Mouse (Mus musculus) ZHBTc4 (cell line): ENCODE measurements around the gene Nucb1.
"Not testable (repeated sequence)": the region's sequence is repeated elsewhere in the genome, so short reads cannot be mapped to it uniquely, and the experiment has no call there.

Experiments used
- DNase-seq: peaks from one replicate; pipeline ENCODE4 v3.0.0-alpha.2; 2011; ENCODE audit warnings: low read depth, low spot score

Gene Nucb1

GRCm38 (mm10) chr7:45524841-45525621, 14.8 kb upstream of the Nucb1 start:
- peak; percentile 64 for DNase-seq

GRCm38 (mm10) chr7:45523678-45524170, 13.5 kb upstream of the Nucb1 start:
- no peak for DNase-seq

- DNase-seq: peak; percentile 74
Observed at GRCm38 (mm10) chr7:45522957-45523676, 12.9 kb upstream of the Nucb1 start.

GRCm38 (mm10) chr7:45522194-45522752, 12.1 kb upstream of the Nucb1 start:
- no peak for DNase-seq

- peak; percentile 85 for DNase-seq
Observed at GRCm38 (mm10) chr7:45521728-45522184, 11.6 kb upstream of the Nucb1 start.

- no peak for DNase-seq
Observed at GRCm38 (mm10) chr7:45520605-45521004, 10.4 kb upstream of the Nucb1 start.

GRCm38 (mm10) chr7:45519345-45520120, 9.3 kb upstream of the Nucb1 start:
- DNase-seq: no peak

GRCm38 (mm10) chr7:45518618-45519017, 8.4 kb upstream of the Nucb1 start:
- DNase-seq: peak; percentile 35

GRCm38 (mm10) chr7:45516846-45517245, 6.6 kb upstream of the Nucb1 start:
- not testable (repeated sequence) for DNase-seq

- DNase-seq: peak; percentile 93
Observed at GRCm38 (mm10) chr7:45515436-45515835, 5.2 kb upstream of the Nucb1 start.

- peak; percentile 78 for DNase-seq
Observed at GRCm38 (mm10) chr7:45514411-45514810, 4.2 kb upstream of the Nucb1 start.

GRCm38 (mm10) chr7:45509181-45509882, 874 bp downstream of the Nucb1 start:
- no peak for DNase-seq

GRCm38 (mm10) chr7:45508561-45508960, 1.6 kb downstream of the Nucb1 start:
- no peak for DNase-seq

GRCm38 (mm10) chr7:45507583-45507982, 2.6 kb downstream of the Nucb1 start:
- DNase-seq: no peak

GRCm38 (mm10) chr7:45498427-45498826, 11.8 kb downstream of the Nucb1 start:
- DNase-seq: no peak

GRCm38 (mm10) chr7:45494548-45494947, 15.7 kb downstream of the Nucb1 start:
- no peak for DNase-seq

GRCm38 (mm10) chr7:45492951-45493350, 17.3 kb downstream of the Nucb1 start:
- DNase-seq: no peak

GRCm38 (mm10) chr7:45492225-45492844, 17.9 kb downstream of the Nucb1 start:
- no peak for DNase-seq

GRCm38 (mm10) chr7:45491264-45491663, 18.9 kb downstream of the Nucb1 start:
- peak; percentile 36 for DNase-seq

GRCm38 (mm10) chr7:45490822-45491221, 19.4 kb downstream of the Nucb1 start:
- DNase-seq: no peak
